Mouse (Mus musculus) hindbrain, embryonic 10.5 days (tissue): ENCODE data around the gene Kcna5. TPM values are rescaled to one million over a fixed set of nuclear protein-coding genes. Genes with fewer than 3 reads are reported as not detected.

ENCODE experiments used
- DNase-seq: peaks from one replicate; pipeline ENCODE4 v3.0.0-alpha.2; 2017; ENCODE audit warnings: low spot score
- H3K27ac ChIP-seq: fragments of 300-500 bp; sonication (generic); 2 replicates; pipeline ENCODE4 v1.5.1; 2016; ENCODE audit warnings: mild to moderate bottlenecking, moderate library complexity
- H3K27me3 ChIP-seq: fragments of 300-500 bp; sonication (generic); 2 replicates; pipeline ENCODE4 v1.6.1; 2016; ENCODE audit warnings: mild to moderate bottlenecking; ENCODE audit not compliant: poor library complexity, insufficient read depth, severe bottlenecking
- H3K36me3 ChIP-seq: fragments of 300-500 bp; sonication (generic); 2 replicates; pipeline ENCODE4 v1.6.1; 2016; ENCODE audit warnings: mild to moderate bottlenecking, moderate library complexity
- H3K4me1 ChIP-seq: fragments of 300-500 bp; sonication (generic); replicated peaks from 2 replicates; pipeline ENCODE4 v1.6.1; 2016; ENCODE audit warnings: mild to moderate bottlenecking
- H3K4me3 ChIP-seq: fragments of 300-500 bp; sonication (generic); 2 replicates; pipeline ENCODE4 v1.5.1; 2016; ENCODE audit warnings: mild to moderate bottlenecking, moderate library complexity
- H3K9me3 ChIP-seq: fragments of 300-500 bp; sonication (generic); 2 replicates; pipeline ENCODE4 v1.6.1; 2016; ENCODE audit warnings: mild to moderate bottlenecking, moderate library complexity
- WGBS: fragments of 180-500 bp; shearing (Covaris S2); methylation state at CpG from one replicate; pipeline ENCODE4 v1.1.7; 2016; 5-methylcytosine and 5-hydroxymethylcytosine counted together
- polyA plus RNA-seq: library from polyadenylated mRNA; unstranded; fragments of >200 nt; fragmentation: Nextera tagmentation; extraction: Ambion mirVana; gene quantifications from 2 replicates; pipeline ENCODE4 v1.2.1, GENCODE M21; 2016

Kcna5 gene
- polyA plus RNA-seq, 1 experiment from 2014 or later = 3.7 TPM

DNA sequence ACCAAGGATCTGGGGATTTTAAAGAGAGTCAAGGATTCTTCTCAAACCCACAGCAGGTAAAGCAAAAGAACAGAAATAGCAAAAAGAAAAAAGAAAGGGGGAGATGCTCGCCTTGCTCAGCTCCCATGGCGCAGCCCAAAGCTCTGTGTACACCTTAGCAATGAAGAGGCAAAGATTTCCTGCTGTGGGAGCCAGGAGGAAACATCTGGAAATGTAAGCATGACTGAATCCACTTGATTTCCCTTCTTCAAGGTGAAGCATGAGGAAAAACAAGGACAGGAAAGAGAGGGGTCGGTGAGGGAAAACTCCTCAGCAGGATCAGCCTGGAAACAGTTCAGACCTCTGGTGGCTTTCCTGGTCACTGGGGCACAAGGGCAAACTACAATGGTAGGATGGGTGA lies 5.2 kb downstream of the Kcna5 start:
- no peaks in the 10 kb centered on the region for H3K9me3 ChIP-seq
- H3K36me3 ChIP-seq = no peaks in the 10 kb centered on the region
- peaks cover 38% of the 10 kb centered on the region for H3K27me3 ChIP-seq
- H3K27ac ChIP-seq = no peak overlapping the region
- no peak for DNase-seq
- peaks cover 26% of the 10 kb centered on the region for H3K4me1 ChIP-seq
- H3K4me3 ChIP-seq = no peak overlapping the region
- WGBS = 81% methylated on average over 3 of the region's 3 CpGs

DNA sequence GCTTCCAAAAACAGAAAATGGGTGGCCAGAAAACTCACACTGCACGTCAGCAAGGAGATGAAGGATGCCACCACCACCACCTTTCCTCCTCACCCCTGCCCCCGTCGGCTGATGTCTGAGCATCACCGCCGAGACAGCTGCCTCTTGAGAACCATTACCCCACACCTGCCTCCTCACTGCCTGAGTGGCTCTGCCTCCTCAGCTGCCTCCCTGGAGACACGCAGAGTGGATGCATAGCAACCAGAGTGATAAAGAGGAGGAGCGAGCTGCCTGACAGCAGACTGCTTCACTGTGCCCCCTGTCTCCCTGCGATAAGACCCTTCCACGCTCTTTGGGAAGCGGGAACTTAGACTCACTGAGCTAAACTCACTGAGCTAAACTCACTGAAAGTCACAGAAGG lies 20.5 kb downstream of the Kcna5 start:
- Histone ChIP-seq H3K27ac (no peak overlapping the region), H3K4me1 (peaks cover 8% of the 10 kb centered on the region), H3K27me3 (no peaks in the 10 kb centered on the region), H3K36me3 (no peaks in the 10 kb centered on the region), H3K9me3 (no peaks in the 10 kb centered on the region), H3K4me3 (no peak overlapping the region)
- DNase-seq = peak; percentile 29
- WGBS = 53% methylated on average over 10 of the region's 10 CpGs

DNA sequence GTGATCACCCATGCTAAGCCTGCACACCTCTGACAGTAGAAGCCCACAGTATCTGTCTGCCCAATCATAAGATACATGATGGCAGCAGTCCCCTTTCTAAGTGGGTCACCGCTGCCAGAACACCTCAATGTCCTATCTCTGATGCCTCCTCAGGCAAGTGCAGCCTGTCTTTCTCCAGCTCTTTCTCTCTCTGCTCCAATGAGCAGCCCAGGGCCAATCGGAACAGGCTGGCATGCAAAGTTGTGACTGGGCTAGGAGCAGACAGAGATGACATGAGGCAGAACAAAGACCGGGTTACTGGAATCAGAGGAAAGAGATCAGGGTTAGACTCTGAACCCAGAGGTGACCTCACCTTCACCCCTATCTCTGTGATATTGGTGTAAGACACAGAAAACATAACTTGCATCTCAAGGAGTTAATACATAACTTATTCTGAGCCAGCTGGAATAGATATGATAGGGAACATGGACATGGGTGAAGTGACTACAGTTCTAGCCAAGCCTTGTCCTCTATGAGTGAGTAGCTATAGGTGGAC lies 21.4 kb downstream of the Kcna5 start:
- DNase-seq = no peak
- H3K9me3 ChIP-seq = no peaks in the 10 kb centered on the region
- H3K27ac ChIP-seq = no peak overlapping the region
- H3K27me3 ChIP-seq = no peaks in the 10 kb centered on the region
- H3K4me1 ChIP-seq = peaks cover 8% of the 10 kb centered on the region
- H3K36me3 ChIP-seq = no peaks in the 10 kb centered on the region
- 83% methylated on average over 3 of the region's 3 CpGs for WGBS
- H3K4me3 ChIP-seq = no peak overlapping the region

DNA sequence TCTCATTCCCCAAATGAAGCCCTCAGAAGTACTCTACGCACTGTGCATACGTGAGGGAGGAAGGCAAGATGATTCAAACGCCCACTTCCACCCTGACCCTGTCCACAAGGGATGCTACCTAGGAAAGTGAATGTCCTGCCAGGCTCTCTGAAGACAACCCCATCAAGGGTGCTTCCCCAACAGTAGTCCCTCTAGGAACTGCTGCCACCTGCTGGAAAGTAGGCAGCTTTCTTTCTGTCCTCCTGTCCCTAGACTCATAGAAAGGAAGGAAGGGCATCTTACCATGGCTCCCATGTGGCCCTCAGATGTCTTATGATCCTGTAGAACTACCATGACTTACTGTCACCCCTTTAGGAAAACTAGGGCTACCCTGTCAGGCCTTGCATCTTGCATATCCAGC lies 22.1 kb downstream of the Kcna5 start:
- H3K27ac ChIP-seq = no peak overlapping the region
- H3K27me3 ChIP-seq = no peaks in the 10 kb centered on the region
- no peaks in the 10 kb centered on the region for H3K9me3 ChIP-seq
- no peak overlapping the region for H3K4me3 ChIP-seq
- DNase-seq = no peak
- peaks cover 8% of the 10 kb centered on the region for H3K4me1 ChIP-seq
- 86% methylated on average over 3 of the region's 3 CpGs for WGBS
- H3K36me3 ChIP-seq = no peaks in the 10 kb centered on the region

DNA sequence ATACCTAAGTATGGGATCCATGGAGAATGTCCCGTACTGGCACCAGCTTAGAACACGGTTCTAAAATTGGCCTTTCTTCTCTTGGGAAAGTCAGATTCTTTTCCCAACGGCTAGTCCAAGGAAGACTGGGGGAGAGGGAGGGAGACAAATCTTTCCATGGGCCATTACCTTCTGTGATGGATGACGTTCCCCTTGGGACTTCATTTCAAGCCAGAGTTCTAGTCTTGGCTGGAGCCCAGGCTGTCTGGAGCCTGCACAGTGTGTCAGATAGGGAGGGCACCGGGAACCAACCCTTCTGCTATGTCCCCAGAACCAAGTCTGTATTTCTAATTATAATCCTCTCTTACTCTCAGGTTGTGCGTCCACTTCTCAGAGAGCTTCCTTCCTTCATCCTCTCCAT lies 26.5 kb downstream of the Kcna5 start:
- no peaks in the 10 kb centered on the region for H3K27me3 ChIP-seq
- H3K27ac ChIP-seq = no peak overlapping the region
- H3K4me3 ChIP-seq = no peak overlapping the region
- DNase-seq = no peak
- H3K4me1 ChIP-seq = 0 out of 2 replicates have a peak, but pooled peaks cover 3% of the 10 kb centered on the region
- H3K9me3 ChIP-seq = no peaks in the 10 kb centered on the region
- WGBS = 88% methylated on average over 6 of the region's 6 CpGs
- no peaks in the 10 kb centered on the region for H3K36me3 ChIP-seq

DNA sequence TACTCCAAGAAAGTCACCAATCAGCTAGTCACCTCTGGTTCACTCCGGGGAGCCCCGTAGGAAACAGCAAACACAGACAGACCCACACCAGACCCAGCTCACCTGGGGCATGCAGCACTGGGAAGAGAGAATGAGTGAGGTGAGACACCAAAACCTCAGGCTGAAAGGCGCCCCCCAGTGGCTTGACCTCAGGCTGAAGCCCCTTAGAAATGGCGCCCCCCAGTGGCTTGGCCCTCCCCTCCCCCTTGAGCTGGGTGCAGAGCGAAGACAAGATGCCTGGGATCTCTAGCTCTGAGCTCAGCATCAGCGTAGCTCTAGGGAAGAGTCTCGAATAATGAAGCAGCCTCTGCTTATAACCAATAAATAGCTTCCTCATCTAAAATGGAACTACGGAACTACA lies 31.3 kb downstream of the Kcna5 start:
- Histone ChIP-seq H3K9me3 (0 out of 2 replicates have a peak, but pooled peaks cover 4% of the 10 kb centered on the region), H3K36me3 (no peaks in the 10 kb centered on the region), H3K4me1 (peaks cover 12% of the 10 kb centered on the region), H3K27ac (no peak overlapping the region), H3K4me3 (no peak overlapping the region), H3K27me3 (peaks cover 6% of the 10 kb centered on the region; the same call in 1 of the 2 replicates)
- no peak for DNase-seq
- WGBS = 82% methylated on average over 8 of the region's 8 CpGs

DNA sequence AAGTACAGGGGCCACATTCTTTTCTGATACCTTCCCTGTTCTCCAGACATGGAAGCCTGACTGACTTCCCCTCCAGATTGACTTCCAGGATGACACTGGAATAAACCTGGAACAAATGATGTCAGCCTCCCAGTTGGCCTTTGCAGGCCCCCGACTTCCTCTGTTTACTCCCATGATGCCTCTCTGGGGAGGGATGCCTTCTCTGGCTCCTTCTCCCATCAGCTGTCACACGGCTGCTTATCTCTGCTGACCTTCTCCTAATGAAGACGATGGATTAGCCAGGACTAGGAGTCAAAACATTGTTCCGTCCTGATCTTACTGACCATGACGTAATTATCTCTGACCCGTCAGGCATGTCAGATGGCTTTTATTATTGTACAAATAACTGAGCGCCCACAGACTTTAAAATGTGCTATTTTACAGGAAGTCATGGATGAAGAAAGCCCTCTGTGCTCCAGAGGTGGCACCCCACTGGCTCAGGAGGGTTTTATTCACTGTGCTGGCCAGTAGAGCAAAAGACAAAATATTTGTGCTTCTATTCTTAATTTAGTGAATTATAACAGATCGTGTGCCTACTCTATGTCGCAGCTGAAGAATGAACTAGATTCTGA lies 32.4 kb downstream of the Kcna5 start:
- WGBS = 33% methylated on average over 9 of the region's 9 CpGs
- H3K27ac ChIP-seq = peak overlapping the region; percentile 59

DNA sequence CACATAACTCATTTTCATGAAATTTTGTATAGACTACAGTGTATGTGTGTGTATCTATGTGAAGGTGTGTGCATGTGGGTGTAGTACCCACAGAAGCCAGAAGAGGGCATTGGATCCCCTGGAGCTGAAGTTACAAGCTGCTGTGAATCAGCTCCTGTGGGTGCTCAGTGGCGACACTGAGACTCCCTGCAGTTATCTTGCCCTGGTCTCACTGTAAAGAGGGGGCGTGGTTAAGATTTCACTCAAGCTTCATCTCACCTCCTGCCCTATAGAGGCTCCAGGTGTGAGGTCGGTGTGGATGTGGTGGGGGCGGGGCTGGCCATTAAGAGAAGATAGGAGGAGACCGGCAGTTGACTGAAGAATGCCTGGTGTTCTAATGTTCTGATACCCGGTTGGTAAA lies 34.2 kb downstream of the Kcna5 start:
- WGBS = 87% methylated on average over 6 of the region's 6 CpGs
- Histone ChIP-seq H3K9me3 (0 out of 2 replicates have a peak, but pooled peaks cover 4% of the 10 kb centered on the region), H3K36me3 (no peaks in the 10 kb centered on the region), H3K4me1 (peaks cover 32% of the 10 kb centered on the region), H3K27ac (no peak overlapping the region), H3K4me3 (no peak overlapping the region), H3K27me3 (peaks cover 12% of the 10 kb centered on the region; the same call in 1 of the 2 replicates)
- no peak for DNase-seq

More for the DNA sequence above, 32.4 kb downstream of the Kcna5 start:
- Histone ChIP-seq H3K9me3 (0 out of 2 replicates have a peak, but pooled peaks cover 4% of the 10 kb centered on the region), H3K4me3 (no peak overlapping the region), H3K36me3 (no peaks in the 10 kb centered on the region), H3K4me1 (peaks cover 13% of the 10 kb centered on the region), H3K27me3 (peaks cover 12% of the 10 kb centered on the region; the same call in 1 of the 2 replicates)
- DNase-seq = no peak

DNA sequence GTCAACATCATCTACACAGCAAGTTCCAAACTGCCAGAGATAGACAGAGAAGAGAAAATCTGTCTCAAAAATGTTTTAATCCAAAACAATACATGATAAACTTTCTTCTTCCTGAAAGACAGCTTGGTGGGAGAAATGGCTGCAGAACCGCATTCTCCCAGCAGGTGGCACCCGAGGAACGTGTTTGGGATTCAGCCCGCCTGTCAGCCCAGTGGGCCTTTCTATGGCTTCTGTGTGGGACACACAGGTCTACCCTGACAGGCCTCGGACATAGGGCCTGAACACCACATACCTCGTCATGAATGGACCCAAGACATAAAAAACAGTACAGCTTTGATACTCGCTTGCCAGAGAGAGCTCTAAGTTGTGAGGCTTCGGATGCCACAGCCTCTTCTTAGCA lies 35.1 kb downstream of the Kcna5 start:
- WGBS = 19% methylated on average over 8 of the region's 8 CpGs
- H3K36me3 ChIP-seq = no peaks in the 10 kb centered on the region
- no peak overlapping the region for H3K4me3 ChIP-seq
- peaks cover 30% of the 10 kb centered on the region for H3K4me1 ChIP-seq
- H3K9me3 ChIP-seq = 0 out of 2 replicates have a peak, but pooled peaks cover 4% of the 10 kb centered on the region
- peak; percentile 83 for DNase-seq
- H3K27me3 ChIP-seq = peaks cover 12% of the 10 kb centered on the region; the same call in 1 of the 2 replicates
- H3K27ac ChIP-seq = no peak overlapping the region

DNA sequence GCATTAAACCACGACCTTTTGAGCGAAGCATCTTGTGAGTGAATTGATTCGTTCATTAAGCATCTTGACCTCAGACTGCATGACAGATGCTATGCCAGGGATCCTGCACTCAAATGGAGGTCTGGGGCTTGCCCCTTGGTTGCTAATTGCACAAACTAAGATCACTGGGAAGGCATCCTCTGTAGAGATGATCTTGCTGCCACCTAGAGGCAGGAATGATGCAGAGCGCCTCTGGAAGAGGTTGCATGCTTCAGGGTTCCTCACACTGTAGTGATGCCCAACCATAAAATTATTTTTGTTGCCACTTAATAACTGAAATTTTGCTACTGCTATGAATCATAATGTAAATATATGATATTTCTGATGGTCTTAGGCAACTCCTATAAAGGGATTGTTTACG lies 37.3 kb downstream of the Kcna5 start:
- Histone ChIP-seq H3K4me1 (peaks cover 26% of the 10 kb centered on the region), H3K27ac (no peak overlapping the region), H3K27me3 (peaks cover 12% of the 10 kb centered on the region; the same call in 1 of the 2 replicates), H3K36me3 (no peaks in the 10 kb centered on the region), H3K9me3 (0 out of 2 replicates have a peak, but pooled peaks cover 4% of the 10 kb centered on the region), H3K4me3 (no peak overlapping the region)
- 60% methylated on average over 5 of the region's 5 CpGs for WGBS
- peak; percentile 63 for DNase-seq

DNA sequence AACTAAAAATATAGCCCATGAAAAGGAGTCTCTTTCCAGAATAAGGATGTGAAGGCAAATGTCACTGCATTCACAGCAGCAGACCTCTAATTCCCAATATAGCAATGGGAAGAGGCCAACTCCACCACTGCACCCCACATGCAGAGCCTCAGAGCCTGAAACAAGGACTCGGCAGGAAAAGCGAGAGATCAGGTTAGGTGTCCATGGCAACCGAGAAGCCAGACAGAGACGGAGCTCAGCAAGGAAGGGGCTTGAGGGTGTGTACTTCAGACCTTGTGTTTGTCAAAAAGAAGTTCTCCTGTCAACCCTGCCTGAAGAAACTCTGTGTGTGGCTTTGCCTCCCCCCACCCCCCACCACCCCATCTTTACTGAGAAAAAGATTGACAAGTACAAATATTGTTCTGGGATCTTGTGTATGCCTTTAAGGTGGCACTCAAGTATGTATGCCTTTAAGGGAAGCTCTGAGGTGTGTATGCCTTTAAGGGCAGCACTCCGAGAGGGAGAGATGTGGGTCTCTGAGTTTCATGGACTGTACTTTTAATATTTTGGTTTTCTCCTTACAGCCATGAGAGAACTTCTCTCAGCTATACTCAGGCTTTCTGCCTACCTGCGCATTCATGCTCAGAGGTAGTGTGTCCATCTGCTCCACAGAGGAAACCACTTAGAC lies 37.9 kb downstream of the Kcna5 start:
- H3K4me3 ChIP-seq = no peak overlapping the region
- whole genome bisulfite sequencing = 33% methylated on average over 6 of the region's 6 CpGs
- H3K9me3 ChIP-seq = 0 out of 2 replicates have a peak, but pooled peaks cover 4% of the 10 kb centered on the region
- peaks cover 12% of the 10 kb centered on the region; the same call in 1 of the 2 replicates for H3K27me3 ChIP-seq
- no peak overlapping the region for H3K27ac ChIP-seq
- H3K4me1 ChIP-seq = peaks cover 20% of the 10 kb centered on the region
- DNase-seq = no peak
- no peaks in the 10 kb centered on the region for H3K36me3 ChIP-seq

DNA sequence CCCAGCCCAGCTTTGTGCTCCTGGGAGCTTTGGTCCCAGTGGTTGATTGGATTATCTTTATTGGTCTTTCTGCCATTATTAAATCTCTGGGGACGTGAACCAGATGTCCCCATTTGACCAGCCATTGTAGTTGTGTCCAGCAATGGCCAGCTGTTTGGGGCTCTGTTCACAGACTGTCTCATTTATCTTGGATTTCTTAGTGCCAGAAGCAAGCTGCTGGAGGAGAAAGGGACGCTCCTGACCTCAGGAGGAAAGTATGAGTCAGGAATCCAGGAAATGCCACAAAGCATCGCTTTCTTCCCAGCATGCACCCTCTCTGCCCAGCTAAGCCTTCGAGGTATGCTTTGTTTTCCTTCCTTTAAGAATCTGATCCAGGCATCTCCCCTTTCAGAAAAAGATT lies 48.1 kb downstream of the Kcna5 start:
- 54% methylated on average over 4 of the region's 4 CpGs for WGBS
- Histone ChIP-seq H3K27me3 (no peaks in the 10 kb centered on the region), H3K9me3 (no peaks in the 10 kb centered on the region), H3K27ac (no peak overlapping the region), H3K4me1 (peaks cover 11% of the 10 kb centered on the region; the same call in 1 of the 2 replicates), H3K4me3 (no peak overlapping the region), H3K36me3 (no peaks in the 10 kb centered on the region)
- no peak for DNase-seq

DNA sequence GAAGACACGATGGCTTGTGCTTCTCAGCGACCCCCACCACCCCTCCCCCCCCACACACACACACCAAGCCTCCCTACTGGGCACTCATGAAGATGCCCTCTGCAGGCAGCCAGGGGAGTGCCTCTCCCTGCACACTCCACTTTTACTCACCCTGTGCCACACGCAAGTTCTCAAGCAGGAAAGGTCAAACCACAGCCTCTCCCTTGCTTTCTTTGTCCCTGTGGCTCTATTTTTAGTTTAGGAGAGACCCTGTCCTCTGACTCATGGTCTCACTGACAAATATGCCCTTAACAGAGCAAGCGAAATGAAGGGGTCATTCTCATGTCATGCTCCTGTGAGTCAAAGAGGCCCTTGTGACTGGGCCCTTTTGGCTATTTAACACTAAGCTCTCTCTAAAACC lies 50.3 kb downstream of the Kcna5 start:
- 59% methylated on average over 4 of the region's 4 CpGs for WGBS
- no peaks in the 10 kb centered on the region for H3K27me3 ChIP-seq
- H3K4me1 ChIP-seq = peaks cover 11% of the 10 kb centered on the region; the same call in 1 of the 2 replicates
- no peaks in the 10 kb centered on the region for H3K36me3 ChIP-seq
- no peak overlapping the region for H3K4me3 ChIP-seq
- no peak overlapping the region for H3K27ac ChIP-seq
- no peaks in the 10 kb centered on the region for H3K9me3 ChIP-seq
- DNase-seq = no peak
